Mouse (Mus musculus) cerebellum, adult 9-11 months (tissue): Measurements from ENCODE around the gene Gm20877.
"Not testable (repeated sequence)": the region's sequence is repeated elsewhere in the genome, so short reads cannot be mapped to it uniquely, and the experiment has no call there.

Experiments used
- DNase-seq: peaks from one replicate; pipeline ENCODE4 v3.0.0; 2022

Gene Gm20877

GRCm38 (mm10) chrY:17093573-17093972 is at the start of gene Gm20877:
Gene Gm20877 (plus strand): TSS chrY:17093873.
- DNase-seq, result not testable (repeated sequence)
